Mouse (Mus musculus) testis, adult 2 months (tissue): ENCODE measurements around the gene Blvra. TPM values are rescaled to one million over a fixed set of nuclear protein-coding genes. Genes with fewer than 3 reads are reported as not detected.

ENCODE experiments used
- H3K27ac ChIP-seq: fragments of 200-500 bp; 2 replicates; pipeline ENCODE4 v1.5.1; 2012; ENCODE audit warnings: low read depth, low read length; ENCODE audit not compliant: control insufficient read depth, insufficient read depth
- H3K27me3 ChIP-seq: fragments of 200-500 bp; 2 replicates; pipeline ENCODE4 v1.6.1; 2012; ENCODE audit warnings: mild to moderate bottlenecking, low read length, moderate library complexity; ENCODE audit not compliant: control insufficient read depth, insufficient read depth
- H3K36me3 ChIP-seq: fragments of 200-500 bp; 2 replicates; pipeline ENCODE4 v1.6.1; 2012; ENCODE audit warnings: mild to moderate bottlenecking, low read length; ENCODE audit not compliant: control insufficient read depth, insufficient read depth
- H3K4me1 ChIP-seq: fragments of 200-500 bp; 2 replicates; pipeline ENCODE4 v1.6.1; 2012; ENCODE audit warnings: low read length; ENCODE audit not compliant: control insufficient read depth, insufficient read depth
- H3K4me3 ChIP-seq: fragments of 200-500 bp; 2 replicates; pipeline ENCODE4 v1.5.1; 2012; ENCODE audit warnings: low read depth, mild to moderate bottlenecking, low read length, moderate library complexity, mixed read lengths; ENCODE audit not compliant: control insufficient read depth
- CTCF ChIP-seq: fragments of 200-500 bp; IDR thresholded peaks from 2 replicates; pipeline ENCODE4 v1.5.1; 2012; ENCODE audit warnings: low read depth, mild to moderate bottlenecking, inconsistent platforms, low read length, moderate library complexity; ENCODE audit not compliant: control insufficient read depth, insufficient read depth, insufficient replicate concordance
- POLR2A ChIP-seq: fragments of 200-500 bp; IDR thresholded peaks from 2 replicates; pipeline ENCODE4 v1.6.1; 2012; ENCODE audit warnings: low read depth, mild to moderate bottlenecking, inconsistent platforms, low read length, moderate library complexity; ENCODE audit not compliant: control insufficient read depth
- polyA plus RNA-seq: library from polyadenylated mRNA; depleted of rRNA; stranded (reverse); fragments of >200 nt; gene quantifications from 2 replicates; pipeline ENCODE4 v1.2.3, GENCODE M21; 2012; rRNA removed

The Blvra gene
- polyA plus RNA-seq: 4.2 and 6.5 TPM in 2 replicates

DNA sequence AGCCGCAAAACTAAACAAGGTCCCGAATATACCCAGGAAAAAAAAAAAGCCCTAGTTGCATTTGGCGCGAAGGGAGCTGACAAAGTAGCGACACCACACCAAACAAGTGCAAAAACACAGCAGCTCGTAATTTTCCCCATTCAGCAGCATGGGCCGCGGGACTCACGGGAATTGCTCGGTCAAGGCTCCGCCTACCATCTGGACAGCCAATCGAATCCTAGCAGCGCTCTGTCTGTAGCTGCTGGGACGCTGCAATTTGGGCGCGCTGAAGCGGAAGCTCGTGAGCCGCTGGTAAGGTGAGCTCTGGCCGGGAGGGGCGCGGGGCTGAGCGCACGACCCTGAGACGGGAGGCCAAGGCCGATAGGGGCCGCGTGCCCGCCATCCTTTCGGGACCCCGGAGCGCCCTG lies at the start of gene Blvra:
Blvra (plus strand) TSS at position 231 of the 407 bp plus-strand sequence.
- no peaks in the 10 kb centered on the region for H3K27me3 ChIP-seq
- H3K36me3 ChIP-seq: no peaks in the 10 kb centered on the region
- peak within 1 kb of the TSS; percentile 91 for H3K4me3 ChIP-seq
- H3K4me1 ChIP-seq: peaks cover 5% of the 10 kb centered on the region
- peak; percentile 71; the same call in 1 of the 2 replicates for TF ChIP-seq POLR2A
- TF ChIP-seq CTCF: no peak
- peak within 1 kb of the TSS; percentile 71 for H3K27ac ChIP-seq

DNA sequence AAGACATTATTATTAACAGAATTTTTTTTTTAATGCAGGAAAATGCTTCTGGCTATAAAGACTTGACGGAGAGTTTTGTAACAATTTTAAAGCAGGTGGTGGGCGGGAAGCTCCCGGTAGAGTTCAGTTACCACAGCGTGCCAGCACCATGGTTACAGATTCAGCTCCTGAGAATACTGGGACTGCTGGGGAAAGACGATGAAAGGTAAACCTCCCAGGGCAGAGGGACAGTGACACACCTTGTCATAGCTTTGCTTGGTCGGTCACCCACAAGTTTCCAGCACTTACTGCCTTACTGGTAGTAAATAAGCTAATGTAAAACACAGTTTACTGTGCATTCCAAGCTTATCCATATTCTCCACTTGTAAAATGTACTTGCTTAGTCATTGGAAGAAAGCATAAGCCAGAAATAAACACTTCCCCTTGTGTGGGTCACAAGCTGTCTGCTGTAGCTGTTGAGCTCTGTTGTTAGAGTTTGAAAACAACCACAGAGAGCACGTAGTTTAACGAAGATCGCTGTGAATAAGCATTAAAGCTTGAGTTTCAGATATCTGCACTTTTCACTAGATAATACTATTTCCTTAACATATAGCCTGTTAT lies 35.4 kb upstream of the Blvra start:
- no peaks in the 10 kb centered on the region for H3K27me3 ChIP-seq
- H3K27ac ChIP-seq: no peak overlapping the region; the same call in 1 of the 2 replicates
- TF ChIP-seq CTCF: no peak
- H3K4me3 ChIP-seq: no peak overlapping the region
- H3K36me3 ChIP-seq: peaks cover 1% of the 10 kb centered on the region
- no peaks in the 10 kb centered on the region for H3K4me1 ChIP-seq

DNA sequence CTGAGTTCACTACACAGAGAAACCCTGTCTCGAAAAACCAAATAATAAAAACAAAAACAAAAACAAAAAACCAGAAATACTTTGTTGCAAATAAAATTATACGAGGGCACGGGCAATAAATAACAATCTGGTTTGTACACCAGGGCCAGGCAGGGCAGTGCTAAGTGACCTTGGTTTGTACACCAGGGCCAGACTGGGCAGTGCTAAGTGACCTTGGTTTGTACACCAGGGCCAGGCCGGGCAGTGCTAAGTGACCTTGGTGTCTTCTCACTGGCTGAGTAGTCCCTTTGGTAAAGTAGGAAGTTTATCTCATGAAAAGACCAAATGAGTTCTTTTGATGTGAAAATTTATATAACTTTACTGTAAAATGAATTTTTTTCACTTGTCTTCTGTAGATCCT lies 33.2 kb upstream of the Blvra start:
- Histone ChIP-seq H3K4me3 (no peak overlapping the region), H3K4me1 (no peaks in the 10 kb centered on the region), H3K27me3 (no peaks in the 10 kb centered on the region), H3K36me3 (peaks cover 1% of the 10 kb centered on the region), H3K27ac (no peak overlapping the region)
- TF ChIP-seq POLR2A: no peak
- TF ChIP-seq CTCF: no peak

DNA sequence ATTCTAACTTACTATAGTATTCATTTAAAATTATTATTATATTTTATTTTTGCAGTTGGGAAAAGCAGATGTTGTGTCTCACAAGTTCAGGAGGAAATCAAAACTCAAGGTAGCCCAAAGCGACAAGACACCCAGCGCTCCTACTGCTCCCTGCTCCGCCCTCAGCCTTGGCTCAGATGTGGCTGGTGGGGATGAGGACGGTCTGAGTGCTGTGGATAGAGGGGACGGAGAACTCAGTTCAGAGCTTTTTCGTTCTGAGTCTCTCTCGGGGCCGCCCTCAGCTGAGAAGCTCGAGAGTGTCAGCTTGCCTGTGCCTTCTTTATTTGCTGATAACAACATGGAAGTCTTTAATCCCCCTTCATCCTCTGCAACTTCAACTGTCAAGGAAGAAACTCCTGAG lies 9.0 kb upstream of the Blvra start:
- Histone ChIP-seq H3K27me3 (no peaks in the 10 kb centered on the region), H3K4me3 (no peak overlapping the region), H3K4me1 (no peaks in the 10 kb centered on the region), H3K36me3 (no peaks in the 10 kb centered on the region), H3K27ac (no peak overlapping the region)
- no peak for TF ChIP-seq POLR2A
- TF ChIP-seq CTCF: no peak

DNA sequence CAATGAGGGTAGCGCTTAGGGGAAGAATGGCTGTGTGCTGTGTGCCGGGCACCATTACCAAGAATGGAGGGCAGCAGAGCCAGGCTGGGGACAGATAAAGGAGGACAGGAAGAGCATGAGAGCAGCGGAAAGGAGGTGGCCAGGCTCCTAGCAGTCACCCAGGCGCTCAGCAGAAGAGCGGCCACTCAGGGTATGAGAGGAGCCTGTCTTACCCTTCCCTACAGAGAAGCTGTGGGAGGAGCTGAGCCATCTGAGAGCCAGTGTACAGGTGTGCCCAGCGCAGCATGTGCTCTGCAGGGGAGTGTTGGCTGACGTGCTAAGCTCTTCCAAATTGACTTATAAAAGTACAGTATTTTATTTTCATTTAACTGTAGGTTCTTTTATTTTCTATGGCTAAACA lies 1.7 kb upstream of the Blvra start:
- Histone ChIP-seq H3K36me3 (no peaks in the 10 kb centered on the region), H3K4me3 (no peak overlapping the region), H3K27me3 (no peaks in the 10 kb centered on the region), H3K4me1 (peaks cover 5% of the 10 kb centered on the region), H3K27ac (no peak overlapping the region; the same call in 1 of the 2 replicates)
- TF ChIP-seq CTCF (no peak), POLR2A (no peak)

DNA sequence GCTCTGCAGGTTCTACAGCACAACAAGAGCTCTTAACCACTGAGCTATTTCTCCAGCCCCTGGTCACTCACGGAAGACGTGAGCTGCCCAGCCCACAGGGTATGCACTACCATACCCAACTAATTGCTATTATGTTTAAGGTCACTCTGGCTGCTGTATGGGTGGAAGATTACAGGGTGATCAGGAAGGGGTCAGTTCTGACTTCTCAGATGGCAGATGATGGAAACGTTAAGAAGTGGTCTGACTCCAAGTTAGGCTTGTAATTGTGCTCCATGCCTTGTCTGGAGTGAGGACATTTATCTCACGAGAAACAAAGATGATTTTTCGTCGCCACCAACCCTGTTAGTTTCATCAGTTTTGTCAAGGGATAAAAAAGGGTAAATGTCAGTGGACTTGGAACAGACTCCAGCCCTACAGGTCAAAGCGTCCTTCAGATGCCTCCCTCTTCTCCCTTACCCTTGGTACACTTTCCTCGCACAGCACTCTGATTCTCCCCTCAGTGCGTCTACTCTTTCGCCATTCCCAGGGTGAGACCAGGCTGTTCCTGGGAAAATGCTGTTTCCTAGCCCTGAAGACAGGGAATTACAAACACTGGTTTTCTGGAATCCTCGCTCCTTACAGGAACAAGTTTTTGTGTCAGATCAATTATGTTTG lies 557 bp upstream of the Blvra start:
- TF ChIP-seq CTCF (no peak), POLR2A (no peak)
- no peaks in the 10 kb centered on the region for H3K36me3 ChIP-seq
- H3K27me3 ChIP-seq: no peaks in the 10 kb centered on the region
- H3K4me3 ChIP-seq: peak overlapping the region; percentile 91
- peaks cover 5% of the 10 kb centered on the region for H3K4me1 ChIP-seq
- H3K27ac ChIP-seq: peak overlapping the region; percentile 71

DNA sequence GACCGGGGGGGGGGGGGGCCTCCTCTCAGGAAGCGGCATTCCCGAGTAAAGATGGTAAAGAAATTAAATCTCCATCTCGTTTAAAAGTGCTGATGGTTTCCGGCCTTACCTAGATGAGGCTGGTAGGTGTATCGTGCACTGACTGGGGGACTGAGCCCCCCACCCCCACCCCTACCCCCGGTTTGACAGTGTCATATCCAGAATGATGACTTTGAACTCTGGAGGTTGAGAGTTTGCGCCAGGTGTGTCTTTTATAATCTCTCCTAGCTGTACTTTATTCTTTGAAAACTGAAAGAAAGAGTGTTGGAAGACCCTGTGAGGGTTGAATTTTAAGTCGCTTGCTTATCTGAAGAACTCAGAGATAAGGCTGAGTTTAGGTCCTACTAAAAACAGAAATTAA lies 414 bp downstream of the Blvra start:
- no peaks in the 10 kb centered on the region for H3K36me3 ChIP-seq
- TF ChIP-seq CTCF: no peak
- TF ChIP-seq POLR2A: no peak
- H3K27me3 ChIP-seq: no peaks in the 10 kb centered on the region
- peak overlapping the region; percentile 70 for H3K27ac ChIP-seq
- peaks cover 5% of the 10 kb centered on the region for H3K4me1 ChIP-seq
- peak overlapping the region; percentile 91 for H3K4me3 ChIP-seq
